Mouse (Mus musculus): ENCODE measurements around the gene Fam187a. TPM values are rescaled to one million over a fixed set of nuclear protein-coding genes. Genes with fewer than 3 reads are reported as not detected.

Fam187a gene
- polyA plus RNA-seq, 1 experiment: not detected

DNA sequence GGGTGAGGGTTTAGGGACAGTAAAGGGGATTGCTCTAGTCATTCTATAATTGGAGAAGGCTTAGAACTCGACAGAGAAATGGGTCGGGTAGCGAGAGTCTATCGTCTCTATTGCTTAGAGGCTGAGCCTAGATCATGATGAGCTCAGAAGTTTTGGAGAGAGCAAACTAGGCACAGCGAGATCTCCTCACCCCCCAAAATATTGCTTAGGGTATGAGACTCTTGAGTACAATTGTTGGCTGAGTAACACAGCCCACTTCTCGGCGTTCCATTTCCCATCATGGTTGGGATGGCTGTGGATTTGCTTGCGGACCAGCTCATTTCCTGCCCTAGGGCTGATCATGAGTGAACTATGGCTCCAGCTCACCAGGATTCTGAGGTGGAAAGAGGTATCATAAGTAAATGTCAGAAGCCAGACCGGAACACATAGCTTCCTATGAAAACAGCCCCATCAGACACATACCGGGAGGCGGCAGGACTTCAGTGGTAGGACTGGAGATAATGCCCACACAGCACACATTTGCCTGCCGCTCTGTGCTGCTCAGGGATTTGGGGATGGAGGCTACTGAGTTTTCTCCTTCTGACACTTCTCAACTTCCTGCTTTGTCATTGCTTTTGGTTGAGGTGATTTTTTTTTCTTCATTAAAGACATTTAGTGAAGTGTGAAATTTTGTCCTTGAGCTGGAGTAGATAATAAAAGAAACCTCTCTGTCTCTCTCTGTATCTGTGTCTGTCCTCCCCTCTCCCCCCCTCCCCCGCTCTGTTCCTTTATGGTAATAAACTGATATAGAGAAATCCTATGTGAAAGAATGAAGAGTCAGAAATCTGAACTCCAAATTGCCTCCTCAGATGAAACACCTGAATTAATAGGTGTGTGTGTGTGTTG lies 3.4 kb upstream of the Fam187a start:
- TF ChIP-seq GATA1 (IDR thresholded peaks at IDR 0.05; ENCODE audit: low read length): no peak

DNA sequence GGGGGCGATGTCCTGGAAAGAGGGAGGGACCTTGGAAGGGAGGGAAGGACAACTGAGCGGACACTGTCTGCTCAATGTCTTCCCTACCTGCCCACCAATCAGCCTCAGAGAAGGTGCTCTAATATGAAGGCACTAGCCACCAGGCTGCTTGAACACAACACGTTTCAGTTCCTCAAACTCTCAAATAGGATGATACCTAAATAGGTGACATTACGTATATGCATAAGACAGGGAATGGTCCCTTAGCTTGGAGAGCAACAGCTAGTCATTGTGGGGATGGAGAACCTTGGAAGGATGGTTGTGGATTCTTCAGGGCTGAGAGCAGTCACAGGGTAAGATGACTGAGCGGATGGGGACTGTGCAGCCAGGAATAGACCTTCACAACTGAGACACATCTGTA lies 2.5 kb downstream of the Fam187a start:
- TF ChIP-seq GATA1 (IDR thresholded peaks at IDR 0.05; ENCODE audit: low read length): no peak

- TF ChIP-seq GATA1 (IDR thresholded peaks at IDR 0.05; ENCODE audit: low read length): no peak
Observed at GRCm38 (mm10) chr11:102888135-102888534, 3.2 kb downstream of the Fam187a start.

GRCm38 (mm10) chr11:102890096-102890495 lies 5.1 kb downstream of the Fam187a start:
- TF ChIP-seq GATA1 (IDR thresholded peaks at IDR 0.05; ENCODE audit: low read length): no peak

GRCm38 (mm10) chr11:102893015-102893651 lies 8.2 kb downstream of the Fam187a start:
- no peak for TF ChIP-seq GATA1 (IDR thresholded peaks at IDR 0.05; ENCODE audit: low read length)

GRCm38 (mm10) chr11:102894716-102895115 lies 9.7 kb downstream of the Fam187a start:
- no peak for TF ChIP-seq GATA1 (IDR thresholded peaks at IDR 0.05; ENCODE audit: low read length)

DNA sequence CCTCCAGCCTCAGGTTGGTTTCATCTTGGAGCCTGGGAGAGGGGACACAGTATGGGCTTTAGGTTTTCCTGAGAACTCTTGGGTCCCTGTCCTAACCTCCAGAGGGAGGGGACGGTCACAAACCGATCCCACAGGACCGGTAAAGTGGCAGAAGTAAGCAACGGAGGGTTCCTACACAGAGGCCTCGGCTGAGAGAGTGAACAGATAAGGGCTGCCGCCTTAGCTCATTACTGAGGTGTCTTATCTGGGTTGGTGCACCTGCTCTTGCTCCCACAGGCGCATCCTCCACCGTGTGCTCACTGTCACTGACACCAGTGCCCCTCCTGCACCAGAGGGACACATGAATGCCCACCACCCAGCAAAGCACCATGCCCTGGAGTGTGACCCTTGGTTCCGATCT lies 10.8 kb downstream of the Fam187a start:
- TF ChIP-seq GATA1 (IDR thresholded peaks at IDR 0.05; ENCODE audit: low read length): no peak

GRCm38 (mm10) chr11:102896641-102897040 lies 11.7 kb downstream of the Fam187a start:
- TF ChIP-seq GATA1 (IDR thresholded peaks at IDR 0.05; ENCODE audit: low read length): no peak

DNA sequence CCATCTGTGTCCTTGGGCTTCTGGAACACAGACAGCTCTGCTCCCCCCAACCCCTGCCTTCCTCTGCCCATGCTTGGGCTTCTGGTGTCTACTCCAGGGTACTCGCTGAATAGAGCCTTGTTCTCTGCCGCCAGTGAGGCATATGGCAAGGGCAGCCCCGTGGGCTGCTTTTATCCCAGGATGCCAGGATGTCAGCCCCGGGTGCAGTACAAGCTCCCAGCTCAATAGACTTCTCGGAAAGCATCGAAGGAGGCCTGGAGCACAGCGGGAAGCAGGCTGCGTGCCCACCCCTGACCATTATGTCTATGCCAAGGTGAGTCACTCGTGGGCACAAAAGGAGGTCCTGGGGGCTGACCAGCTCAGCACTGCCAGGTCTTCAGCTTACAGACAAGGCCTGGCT lies 13.4 kb downstream of the Fam187a start:
- no peak for TF ChIP-seq GATA1 (IDR thresholded peaks at IDR 0.05; ENCODE audit: low read length)

- TF ChIP-seq GATA1 (IDR thresholded peaks at IDR 0.05; ENCODE audit: low read length): no peak
Observed at GRCm38 (mm10) chr11:102900763-102901162, 15.8 kb downstream of the Fam187a start, which contains the start of gene Gfap. Gene Gfap (minus strand): TSS chr11:102900912.

- no peak for TF ChIP-seq GATA1 (IDR thresholded peaks at IDR 0.05; ENCODE audit: low read length)
Observed at GRCm38 (mm10) chr11:102901199-102901598, 16.2 kb downstream of the Fam187a start.

GRCm38 (mm10) chr11:102902107-102902506 lies 17.1 kb downstream of the Fam187a start:
- TF ChIP-seq GATA1 (IDR thresholded peaks at IDR 0.05; ENCODE audit: low read length): no peak

- no peak for TF ChIP-seq GATA1 (IDR thresholded peaks at IDR 0.05; ENCODE audit: low read length)
Observed at GRCm38 (mm10) chr11:102903654-102904053, 18.7 kb downstream of the Fam187a start.

- no peak for TF ChIP-seq GATA1 (IDR thresholded peaks at IDR 0.05; ENCODE audit: low read length)
Observed at GRCm38 (mm10) chr11:102911376-102911775, 26.4 kb downstream of the Fam187a start.

DNA sequence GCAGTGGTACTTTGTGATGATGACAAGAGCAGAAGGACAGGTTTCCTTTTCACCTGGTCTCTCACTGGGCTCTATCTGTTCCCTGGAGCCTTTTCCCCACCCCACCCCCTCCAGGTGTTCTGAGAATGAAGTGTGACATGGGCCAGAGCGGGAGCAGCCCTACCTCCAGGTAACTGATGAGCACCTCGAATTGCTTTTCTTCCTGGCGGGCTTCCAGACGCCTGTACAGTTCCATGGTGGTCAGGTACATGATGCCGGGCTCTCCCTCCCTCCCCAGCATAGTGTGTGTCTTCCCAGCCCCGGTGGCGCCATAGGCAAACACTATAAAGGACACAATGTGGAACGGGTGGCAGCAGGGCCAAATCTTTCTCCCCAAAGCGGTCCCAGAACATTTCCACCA lies 30.4 kb downstream of the Fam187a start:
- no peak for TF ChIP-seq GATA1 (IDR thresholded peaks at IDR 0.05; ENCODE audit: low read length)

- TF ChIP-seq GATA1 (IDR thresholded peaks at IDR 0.05; ENCODE audit: low read length): no peak
Observed at GRCm38 (mm10) chr11:102918077-102918476, 33.1 kb downstream of the Fam187a start.

DNA sequence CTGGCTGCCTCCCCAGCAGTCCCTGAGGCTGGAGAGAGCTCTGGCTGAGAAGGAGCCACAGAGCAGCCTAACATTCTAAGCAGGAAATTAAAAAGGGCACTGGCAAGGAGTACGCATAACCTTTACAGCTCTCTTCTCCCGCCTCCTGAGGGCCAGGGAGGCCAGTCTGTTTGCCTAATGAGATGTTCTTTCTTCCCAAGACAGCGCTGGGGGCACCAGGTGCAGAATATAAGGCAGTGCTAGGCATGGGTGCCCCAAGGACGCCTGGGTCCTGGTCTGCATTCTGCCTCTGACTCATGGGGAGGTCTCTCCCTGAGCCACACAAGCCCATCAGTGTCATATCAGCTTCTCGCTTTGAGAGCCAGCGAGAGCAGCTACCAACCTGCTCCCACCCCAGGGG lies 36.5 kb downstream of the Fam187a start:
- TF ChIP-seq GATA1 (IDR thresholded peaks at IDR 0.05; ENCODE audit: low read length): no peak

Data from G1E-ER4 (cell line).